Mouse (Mus musculus) neural tube, embryonic 11.5 days (tissue): ENCODE results near the gene Bmpr1a. TPM values are rescaled to one million over a fixed set of nuclear protein-coding genes. Genes with fewer than 3 reads are reported as not detected.

Experiments used
- ATAC-seq: fragments of 200-750 bp; cut with Nextera tagmentation; 2 replicates; pipeline ENCODE4 v1.8.0; 2017; ENCODE audit warnings: moderate number of reproducible peaks, mild to moderate bottlenecking, moderate TSS enrichment, moderate library complexity; ENCODE audit not compliant: insufficient read depth, low FRiP score, low TSS enrichment
- DNase-seq: peaks from one replicate; pipeline ENCODE4 v3.0.0-alpha.2; 2015; ENCODE audit warnings: low spot score
- H3K27ac ChIP-seq: fragments of 300-500 bp; sonication (generic); 2 replicates; pipeline ENCODE4 v1.5.1; 2014; ENCODE audit warnings: low read depth, mild to moderate bottlenecking, low read length
- H3K27me3 ChIP-seq: fragments of 300-500 bp; sonication (generic); 2 replicates; pipeline ENCODE4 v1.6.1; 2014; ENCODE audit warnings: mild to moderate bottlenecking, low read length, mixed read lengths; ENCODE audit not compliant: control insufficient read depth, insufficient read depth
- H3K36me3 ChIP-seq: fragments of 300-500 bp; sonication (generic); 2 replicates; pipeline ENCODE4 v1.6.1; 2014; ENCODE audit warnings: mild to moderate bottlenecking, low read length, moderate library complexity, mixed read lengths; ENCODE audit not compliant: control insufficient read depth, insufficient read depth
- H3K4me1 ChIP-seq: fragments of 300-500 bp; sonication (generic); 2 replicates; pipeline ENCODE4 v1.6.1; 2014; ENCODE audit warnings: low read length, mixed read lengths; ENCODE audit not compliant: control insufficient read depth, insufficient read depth
- H3K4me2 ChIP-seq: fragments of 300-500 bp; sonication (generic); 2 replicates; pipeline ENCODE4 v1.6.1; 2014; ENCODE audit warnings: low read depth, mild to moderate bottlenecking, moderate library complexity
- H3K4me3 ChIP-seq: fragments of 300-500 bp; sonication (generic); 2 replicates; pipeline ENCODE4 v1.5.1; 2014; ENCODE audit warnings: low read depth, low read length
- H3K9ac ChIP-seq: fragments of 300-500 bp; sonication (generic); 2 replicates; pipeline ENCODE4 v1.6.1; 2014; ENCODE audit warnings: mild to moderate bottlenecking, low read length
- H3K9me3 ChIP-seq: fragments of 300-500 bp; sonication (generic); 2 replicates; pipeline ENCODE4 v1.6.1; 2016; ENCODE audit warnings: low read length; ENCODE audit not compliant: control insufficient read depth
- WGBS: fragments of 180-500 bp; shearing (Covaris S2); extraction: QIAGEN DNeasy Blood & Tissue Kit; methylation state at CpG from one replicate; pipeline ENCODE4 v1.1.7; 2014; 5-methylcytosine and 5-hydroxymethylcytosine counted together
- polyA plus RNA-seq: library from polyadenylated mRNA; unstranded; fragments of >200 nt; fragmentation: Nextera tagmentation; extraction: Ambion mirVana; gene quantifications from 2 replicates; pipeline ENCODE4 v1.2.1, GENCODE M21; 2014

Gene Bmpr1a
- 51.4 and 54.9 TPM in 2 replicates for polyA plus RNA-seq

GRCm38 (mm10) chr14:34503325-34503647 lies at the start of gene Bmpr1a:
Gene Bmpr1a, minus strand, starts transcription at chr14:34503341.
- Histone ChIP-seq H3K4me1 (peaks cover 14% of the 10 kb centered on the region), H3K36me3 (no peaks in the 10 kb centered on the region), H3K4me2 (peak within 1 kb of the TSS; percentile 66), H3K27ac (peak within 1 kb of the TSS; percentile 94), H3K9me3 (no peaks in the 10 kb centered on the region), H3K27me3 (no peaks in the 10 kb centered on the region), H3K4me3 (peak within 1 kb of the TSS; percentile 87), H3K9ac (peak within 1 kb of the TSS; percentile 97)
- ATAC-seq (no peak), DNase-seq (no peak)
- 7% methylated on average over 15 of the region's 15 CpGs for WGBS

- DNase-seq (no peak), ATAC-seq (no peak)
- Histone ChIP-seq H3K27ac (no peak overlapping the region), H3K4me3 (no peak overlapping the region), H3K9me3 (no peaks in the 10 kb centered on the region), H3K9ac (no peak overlapping the region), H3K4me2 (no peak overlapping the region), H3K4me1 (peaks cover 3% of the 10 kb centered on the region), H3K27me3 (no peaks in the 10 kb centered on the region), H3K36me3 (no peaks in the 10 kb centered on the region)
- 85% methylated on average over 5 of the region's 5 CpGs for WGBS
Observed at GRCm38 (mm10) chr14:34552226-34552625, 49.1 kb upstream of the Bmpr1a start.

DNA sequence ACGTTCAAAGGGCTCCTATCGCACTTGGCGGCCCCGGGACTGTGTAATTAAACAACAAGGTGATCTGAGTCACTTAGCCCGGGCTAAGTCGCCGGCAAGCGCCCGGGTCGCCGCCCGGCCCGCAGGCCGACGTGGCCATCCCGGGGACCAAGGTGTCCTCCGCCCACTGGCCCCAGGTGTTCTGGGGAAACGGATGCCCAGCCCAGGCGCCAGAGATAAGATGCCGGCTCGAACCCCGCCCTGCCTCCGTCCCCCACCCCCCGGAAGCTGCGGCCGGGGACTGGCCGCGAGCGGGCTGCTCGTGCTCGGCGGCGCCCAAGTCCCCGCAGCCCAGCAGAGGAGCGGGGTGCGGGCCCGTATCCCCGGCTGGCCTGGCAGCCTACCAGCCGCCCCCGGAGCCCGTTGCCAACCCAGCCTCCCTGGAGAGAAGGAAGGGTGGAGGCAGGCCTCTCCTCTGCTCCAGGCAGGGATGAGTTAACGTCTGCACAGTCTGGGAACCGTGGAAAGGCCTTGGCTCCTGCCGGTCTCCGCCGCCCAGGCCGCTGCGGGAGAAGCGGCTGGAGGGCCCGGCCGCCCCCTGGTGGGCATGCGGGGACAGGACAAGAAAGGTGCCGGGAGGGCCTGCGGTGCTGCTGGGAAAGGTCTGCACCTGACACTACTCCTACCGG lies 46.0 kb upstream of the Bmpr1a start:
- no peaks in the 10 kb centered on the region for H3K9me3 ChIP-seq
- under 1% methylated on average over 53 of the region's 55 CpGs for WGBS
- peak overlapping the region; percentile 56 for H3K4me2 ChIP-seq
- no peaks in the 10 kb centered on the region for H3K27me3 ChIP-seq
- peak overlapping the region; percentile 50; the same call in 1 of the 2 replicates for H3K27ac ChIP-seq
- no peaks in the 10 kb centered on the region for H3K36me3 ChIP-seq
- ATAC-seq, result peak; percentile 97
- peak overlapping the region; percentile 90 for H3K9ac ChIP-seq
- peak; percentile 93 for DNase-seq
- peak overlapping the region; percentile 78 for H3K4me3 ChIP-seq
- peaks cover 3% of the 10 kb centered on the region for H3K4me1 ChIP-seq

- Histone ChIP-seq H3K27ac (no peak overlapping the region), H3K27me3 (no peaks in the 10 kb centered on the region), H3K4me1 (peaks cover 3% of the 10 kb centered on the region), H3K4me3 (peak overlapping the region; percentile 78), H3K9me3 (no peaks in the 10 kb centered on the region), H3K9ac (peak overlapping the region; percentile 90), H3K4me2 (peak overlapping the region; percentile 56), H3K36me3 (no peaks in the 10 kb centered on the region)
- peak; percentile 78 for DNase-seq
- ATAC-seq, result peak; percentile 58
- WGBS, result under 1% methylated on average over 26 of the region's 27 CpGs
Observed at GRCm38 (mm10) chr14:34548391-34549001, 45.4 kb upstream of the Bmpr1a start.

DNA sequence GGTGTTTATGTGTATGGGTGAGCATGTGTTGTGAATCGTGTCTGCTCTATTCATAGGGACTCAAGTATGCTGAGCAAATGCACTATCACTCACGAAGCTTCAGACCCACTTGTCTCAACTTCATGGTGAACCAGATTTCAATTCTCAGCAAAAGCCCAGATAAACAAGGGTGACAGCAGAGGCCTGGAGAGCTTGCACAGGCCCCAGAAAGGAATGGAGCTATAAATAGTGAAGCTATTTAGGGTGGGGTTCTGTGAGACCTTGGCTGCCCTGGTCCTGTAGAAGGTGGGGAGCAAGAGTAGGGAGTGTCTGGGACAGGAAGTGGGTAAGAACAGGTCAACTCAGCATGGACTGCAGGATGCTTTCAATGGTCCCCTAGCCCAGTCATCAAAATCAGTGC lies 41.4 kb upstream of the Bmpr1a start:
- Histone ChIP-seq H3K27me3 (no peaks in the 10 kb centered on the region), H3K4me2 (no peak overlapping the region), H3K27ac (no peak overlapping the region), H3K9ac (no peak overlapping the region), H3K4me1 (peaks cover 3% of the 10 kb centered on the region), H3K9me3 (no peaks in the 10 kb centered on the region; the same call in 1 of the 2 replicates), H3K36me3 (no peaks in the 10 kb centered on the region), H3K4me3 (no peak overlapping the region)
- ATAC-seq, result no peak
- WGBS, result 93% methylated on average over 2 of the region's 2 CpGs
- DNase-seq, result no peak

- Histone ChIP-seq H3K27me3 (no peaks in the 10 kb centered on the region), H3K4me1 (peaks cover 3% of the 10 kb centered on the region), H3K9ac (no peak overlapping the region), H3K27ac (no peak overlapping the region), H3K36me3 (no peaks in the 10 kb centered on the region), H3K9me3 (no peaks in the 10 kb centered on the region; the same call in 1 of the 2 replicates), H3K4me3 (no peak overlapping the region), H3K4me2 (no peak overlapping the region)
- WGBS, result 85% methylated on average over 6 of the region's 6 CpGs
- no peak for ATAC-seq
- DNase-seq, result no peak
Observed at GRCm38 (mm10) chr14:34544001-34544400, 40.9 kb upstream of the Bmpr1a start.

DNA sequence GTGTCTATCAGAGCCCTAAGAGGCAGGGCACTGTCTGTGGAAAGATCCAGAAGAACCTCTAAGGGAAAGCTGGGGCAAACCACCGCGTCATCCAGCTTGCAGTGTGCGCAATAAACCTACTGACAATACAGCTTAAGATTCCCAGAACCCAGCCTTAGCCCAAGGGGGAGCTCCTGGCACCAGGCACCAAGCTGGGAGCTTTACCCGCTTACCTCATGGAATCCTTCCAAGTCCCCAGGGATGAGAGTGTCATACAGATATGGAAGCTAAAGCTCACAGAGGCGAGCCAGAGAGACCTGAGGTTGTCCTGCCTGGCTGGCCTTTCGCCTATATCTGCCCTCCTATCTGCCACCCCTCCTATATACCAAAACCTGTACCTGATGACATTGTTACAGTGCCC lies 40.5 kb upstream of the Bmpr1a start:
- DNase-seq, result no peak

GRCm38 (mm10) chr14:34541896-34542295 lies 38.8 kb upstream of the Bmpr1a start:
- no peaks in the 10 kb centered on the region for H3K27me3 ChIP-seq
- no peaks in the 10 kb centered on the region; the same call in 1 of the 2 replicates for H3K9me3 ChIP-seq
- H3K4me1 ChIP-seq, result no peaks in the 10 kb centered on the region
- ATAC-seq (no peak), DNase-seq (no peak)
- H3K27ac ChIP-seq, result no peak overlapping the region
- no peak overlapping the region for H3K4me2 ChIP-seq
- WGBS, result 86% methylated on average over 5 of the region's 5 CpGs
- no peak overlapping the region for H3K4me3 ChIP-seq
- H3K9ac ChIP-seq, result no peak overlapping the region
- H3K36me3 ChIP-seq, result no peaks in the 10 kb centered on the region

More for the DNA sequence above, 40.5 kb upstream of the Bmpr1a start:
- no peak overlapping the region for H3K9ac ChIP-seq
- no peak for ATAC-seq
- H3K4me1 ChIP-seq, result peaks cover 3% of the 10 kb centered on the region
- no peaks in the 10 kb centered on the region for H3K27me3 ChIP-seq
- no peak overlapping the region for H3K4me3 ChIP-seq
- H3K9me3 ChIP-seq, result no peaks in the 10 kb centered on the region; the same call in 1 of the 2 replicates
- no peaks in the 10 kb centered on the region for H3K36me3 ChIP-seq
- no peak overlapping the region for H3K4me2 ChIP-seq
- 85% methylated on average over 6 of the region's 6 CpGs for WGBS
- H3K27ac ChIP-seq, result no peak overlapping the region
